Mouse (Mus musculus) granulocyte monocyte progenitor cell, adult 5-6 weeks (primary cell): ENCODE measurements at regions not wholly inside any gene's neighbourhood (a gene's known extent, or its start where the extent isn't known, plus 50 kb on each side); places are given as distances from the start of the nearest gene placed in this dataset.
"Not testable (repeated sequence)": the region's sequence is repeated elsewhere in the genome, so short reads cannot be mapped to it uniquely, and the experiment has no call there.

ENCODE experiments used
- ATAC-seq: replicated peaks from 2 replicates; pipeline ENCODE4 v1.8.0; 2016; ENCODE audit warnings: mild to moderate bottlenecking, moderate TSS enrichment, inconsistent platforms; ENCODE audit not compliant: poor library complexity, severe bottlenecking

- ATAC-seq = no peak
Observed at GRCm38 (mm10) chr12:9655794-9656193, 85.9 kb downstream of the Osr1 start.

- ATAC-seq = no peak
Observed at GRCm38 (mm10) chr12:9656324-9656723, 86.4 kb downstream of the Osr1 start.

GRCm38 (mm10) chr12:9657199-9657766 lies 87.4 kb downstream of the Osr1 start:
- no peak for ATAC-seq

- ATAC-seq = no peak
Observed at GRCm38 (mm10) chr12:9657793-9658192, 87.9 kb downstream of the Osr1 start.

- ATAC-seq = no peak
Observed at GRCm38 (mm10) chr12:9660299-9660698, 90.4 kb downstream of the Osr1 start.

GRCm38 (mm10) chr12:9688776-9689175 lies 118.9 kb downstream of the Osr1 start:
- ATAC-seq = no peak

- no peak for ATAC-seq
Observed at GRCm38 (mm10) chr12:9689541-9689940, 119.6 kb downstream of the Osr1 start.

- ATAC-seq = no peak
Observed at GRCm38 (mm10) chr12:9732921-9733320, 163.0 kb downstream of the Osr1 start.

- ATAC-seq = no peak
Observed at GRCm38 (mm10) chr12:9744709-9745395, 174.9 kb downstream of the Osr1 start.

GRCm38 (mm10) chr12:9751261-9752078 lies 181.6 kb downstream of the Osr1 start:
- no peak for ATAC-seq

- ATAC-seq = no peak
Observed at GRCm38 (mm10) chr12:9752079-9752450, 182.1 kb downstream of the Osr1 start.

GRCm38 (mm10) chr12:9756411-9756810 lies 186.5 kb downstream of the Osr1 start:
- ATAC-seq = no peak

GRCm38 (mm10) chr12:9760818-9761217 lies 190.9 kb downstream of the Osr1 start:
- no peak for ATAC-seq

GRCm38 (mm10) chr12:9762291-9762811 lies 192.4 kb downstream of the Osr1 start:
- ATAC-seq = not testable (repeated sequence)

GRCm38 (mm10) chr12:9762842-9763241 lies 192.9 kb downstream of the Osr1 start:
- no peak for ATAC-seq

GRCm38 (mm10) chr12:9770908-9771307 lies 201.0 kb downstream of the Osr1 start:
- ATAC-seq = no peak

- no peak for ATAC-seq
Observed at GRCm38 (mm10) chr12:9772875-9773274, 203.0 kb downstream of the Osr1 start.

- ATAC-seq = no peak
Observed at GRCm38 (mm10) chr12:9802284-9802683, 232.4 kb downstream of the Osr1 start.

GRCm38 (mm10) chr12:9807406-9807805 lies 237.5 kb downstream of the Osr1 start:
- ATAC-seq = no peak

GRCm38 (mm10) chr12:9833273-9833672 lies 263.4 kb downstream of the Osr1 start:
- ATAC-seq = no peak; the same call in 1 of the 2 replicates

GRCm38 (mm10) chr12:9839198-9839845 lies 269.4 kb downstream of the Osr1 start:
- ATAC-seq = no peak
